Mouse (Mus musculus): Measurements from ENCODE around the gene Ephx3. TPM values are rescaled to one million over a fixed set of nuclear protein-coding genes. Genes with fewer than 3 reads are reported as not detected.

Ephx3 gene
- polyA plus RNA-seq, 1 experiment from 2014 or later = 0.09 TPM

- WGBS = 61% methylated on average over 7 of the region's 7 CpGs
- no peak overlapping the region for H3K27ac ChIP-seq (ENCODE audit: poor library complexity, severe bottlenecking)
Measured at GRCm38 (mm10) chr17:32173166-32173565, 16.2 kb downstream of the Ephx3 start.

DNA sequence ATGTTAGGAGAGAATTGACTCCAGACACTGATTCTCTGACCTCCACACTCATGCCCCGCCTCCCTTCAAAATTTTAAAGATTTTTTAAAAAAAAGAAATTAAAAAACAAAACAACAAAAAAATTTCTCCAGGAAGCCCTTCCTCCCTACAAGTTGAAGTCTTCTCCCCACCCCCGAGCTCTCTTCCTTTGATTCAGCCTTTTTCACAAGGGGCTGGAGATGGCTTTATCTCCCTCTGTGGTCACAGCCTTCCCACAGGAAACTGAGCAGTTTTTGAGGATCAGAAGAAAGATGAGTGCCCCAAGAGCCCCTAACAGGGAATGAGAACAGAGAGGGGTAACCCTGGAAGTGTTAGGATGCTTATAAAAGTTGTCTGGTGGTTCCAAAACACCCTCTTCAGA, 16.9 kb downstream of the Ephx3 start:
- Histone ChIP-seq H3K27me3 (replicated peaks) (no peaks in the 10 kb centered on the region), H3K9ac (no peak overlapping the region), H3K4me1 (replicated peaks) (peaks cover 16% of the 10 kb centered on the region), H3K27ac (ENCODE audit: poor library complexity, severe bottlenecking) (no peak overlapping the region), H3K36me3 (no peaks in the 10 kb centered on the region), H3K9me3 (replicated peaks) (no peaks in the 10 kb centered on the region), H3K4me3 (no peak overlapping the region), H3K4me2 (no peak overlapping the region)
- WGBS = 74% methylated on average over 2 of the region's 2 CpGs
- ATAC-seq (ENCODE audit: insufficient number of reproducible peaks, low FRiP score) = no peak

More at GRCm38 (mm10) chr17:32173166-32173565, 16.2 kb downstream of the Ephx3 start:
- Histone ChIP-seq H3K27me3 (replicated peaks) (no peaks in the 10 kb centered on the region), H3K4me3 (no peak overlapping the region), H3K36me3 (no peaks in the 10 kb centered on the region), H3K4me2 (no peak overlapping the region), H3K9me3 (replicated peaks) (no peaks in the 10 kb centered on the region), H3K9ac (no peak overlapping the region), H3K4me1 (replicated peaks) (peaks cover 16% of the 10 kb centered on the region)
- ATAC-seq (ENCODE audit: insufficient number of reproducible peaks, low FRiP score) = no peak

- WGBS = 67% methylated on average over 4 of the region's 4 CpGs
Measured at GRCm38 (mm10) chr17:32169518-32170225, 19.7 kb downstream of the Ephx3 start.

GRCm38 (mm10) chr17:32166687-32167086, 22.7 kb downstream of the Ephx3 start, which contains the start of gene Notch3:
Gene Notch3 (minus strand): TSS chr17:32166852.
- H3K4me1 ChIP-seq (replicated peaks) = peaks cover 42% of the 10 kb centered on the region

More at GRCm38 (mm10) chr17:32169518-32170225, 19.7 kb downstream of the Ephx3 start:
- no peak overlapping the region for H3K9ac ChIP-seq
- no peak overlapping the region for H3K4me3 ChIP-seq
- no peak for ATAC-seq (ENCODE audit: insufficient number of reproducible peaks, low FRiP score)
- H3K36me3 ChIP-seq = no peaks in the 10 kb centered on the region
- H3K4me1 ChIP-seq (replicated peaks) = peaks cover 30% of the 10 kb centered on the region
- no peak overlapping the region for H3K4me2 ChIP-seq
- H3K9me3 ChIP-seq (replicated peaks) = no peaks in the 10 kb centered on the region
- H3K27ac ChIP-seq (ENCODE audit: poor library complexity, severe bottlenecking) = no peak overlapping the region
- H3K27me3 ChIP-seq (replicated peaks) = no peaks in the 10 kb centered on the region

GRCm38 (mm10) chr17:32165803-32166595, 23.4 kb downstream of the Ephx3 start:
- H3K4me1 ChIP-seq (replicated peaks) = peaks cover 42% of the 10 kb centered on the region
- H3K9me3 ChIP-seq (replicated peaks) = no peaks in the 10 kb centered on the region
- H3K9ac ChIP-seq = peak overlapping the region; percentile 82
- H3K27ac ChIP-seq (ENCODE audit: poor library complexity, severe bottlenecking) = peak overlapping the region; percentile 80
- peak overlapping the region; percentile 75 for H3K4me3 ChIP-seq
- no peaks in the 10 kb centered on the region for H3K36me3 ChIP-seq
- under 1% methylated on average over 42 of the region's 43 CpGs for WGBS
- H3K4me2 ChIP-seq = peak overlapping the region; percentile 83
- ATAC-seq (ENCODE audit: insufficient number of reproducible peaks, low FRiP score) = peak; percentile 60
- peaks cover 10% of the 10 kb centered on the region for H3K27me3 ChIP-seq (replicated peaks)

More at GRCm38 (mm10) chr17:32166687-32167086, 22.7 kb downstream of the Ephx3 start, which contains the start of gene Notch3:
- H3K4me3 ChIP-seq = peak within 1 kb of the TSS; percentile 75
- H3K9me3 ChIP-seq (replicated peaks) = no peaks in the 10 kb centered on the region
- WGBS = under 1% methylated on average over 38 of the region's 39 CpGs
- peak within 1 kb of the TSS; percentile 82 for H3K9ac ChIP-seq
- H3K36me3 ChIP-seq = no peaks in the 10 kb centered on the region
- H3K27ac ChIP-seq (ENCODE audit: poor library complexity, severe bottlenecking) = peak within 1 kb of the TSS; percentile 80
- peaks cover 10% of the 10 kb centered on the region for H3K27me3 ChIP-seq (replicated peaks)
- peak; percentile 77 for ATAC-seq (ENCODE audit: insufficient number of reproducible peaks, low FRiP score)
- peak within 1 kb of the TSS; percentile 83 for H3K4me2 ChIP-seq

DNA sequence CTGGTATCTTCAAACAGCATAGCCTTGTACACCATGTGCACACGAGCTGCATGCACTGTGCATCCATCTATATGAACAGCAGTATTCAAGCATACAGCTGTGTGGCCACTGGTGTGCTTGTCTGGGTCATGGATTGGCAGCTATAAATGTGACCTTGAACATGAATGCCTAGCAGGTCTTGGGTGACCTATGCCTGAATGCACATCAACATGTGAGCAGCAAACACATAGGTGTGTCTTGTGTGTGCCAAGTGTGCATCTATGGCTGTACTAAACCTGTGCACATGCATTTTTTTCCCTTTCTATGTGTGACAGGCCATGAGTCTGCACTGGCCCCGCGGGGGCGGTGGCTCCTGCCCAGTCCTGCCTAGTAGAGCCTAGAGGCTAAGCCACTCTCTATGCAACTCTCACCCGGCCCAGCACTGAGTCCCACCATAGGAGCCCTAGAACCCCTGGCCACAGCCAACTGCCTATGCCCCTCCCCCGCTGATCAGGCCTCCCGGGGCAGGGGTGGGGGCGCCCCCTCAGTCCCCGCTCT, 24.0 kb downstream of the Ephx3 start:
- ATAC-seq (ENCODE audit: insufficient number of reproducible peaks, low FRiP score) = peak; percentile 65
- Histone ChIP-seq H3K9ac (peak overlapping the region; percentile 82), H3K27me3 (replicated peaks) (peaks cover 10% of the 10 kb centered on the region), H3K27ac (ENCODE audit: poor library complexity, severe bottlenecking) (peak overlapping the region; percentile 80), H3K4me3 (peak overlapping the region; percentile 75), H3K4me2 (peak overlapping the region; percentile 83), H3K4me1 (replicated peaks) (peaks cover 46% of the 10 kb centered on the region), H3K36me3 (no peaks in the 10 kb centered on the region), H3K9me3 (replicated peaks) (no peaks in the 10 kb centered on the region)
- WGBS = 5% methylated on average over 9 of the region's 9 CpGs

GRCm38 (mm10) chr17:32164780-32165179, 24.6 kb downstream of the Ephx3 start:
- H3K27me3 ChIP-seq (replicated peaks) = peaks cover 10% of the 10 kb centered on the region
- H3K4me2 ChIP-seq = no peak overlapping the region
- H3K36me3 ChIP-seq = no peaks in the 10 kb centered on the region
- H3K9me3 ChIP-seq (replicated peaks) = no peaks in the 10 kb centered on the region
- ATAC-seq (ENCODE audit: insufficient number of reproducible peaks, low FRiP score) = no peak
- H3K4me1 ChIP-seq (replicated peaks) = peaks cover 43% of the 10 kb centered on the region
- H3K4me3 ChIP-seq = no peak overlapping the region
- H3K9ac ChIP-seq = no peak overlapping the region
- H3K27ac ChIP-seq (ENCODE audit: poor library complexity, severe bottlenecking) = no peak overlapping the region

- H3K27ac ChIP-seq (ENCODE audit: poor library complexity, severe bottlenecking) = no peak overlapping the region
- H3K4me3 ChIP-seq = no peak overlapping the region
- H3K9ac ChIP-seq = no peak overlapping the region
- no peak for ATAC-seq (ENCODE audit: insufficient number of reproducible peaks, low FRiP score)
- no peaks in the 10 kb centered on the region for H3K9me3 ChIP-seq (replicated peaks)
- peaks cover 39% of the 10 kb centered on the region for H3K4me1 ChIP-seq (replicated peaks)
- no peaks in the 10 kb centered on the region for H3K36me3 ChIP-seq
- 60% methylated on average over 6 of the region's 6 CpGs for WGBS
- peaks cover 10% of the 10 kb centered on the region for H3K27me3 ChIP-seq (replicated peaks)
- no peak overlapping the region for H3K4me2 ChIP-seq
Measured at GRCm38 (mm10) chr17:32163910-32164650, 25.3 kb downstream of the Ephx3 start.

GRCm38 (mm10) chr17:32162112-32162850, 27.1 kb downstream of the Ephx3 start:
- Histone ChIP-seq H3K4me3 (peak overlapping the region; percentile 54), H3K27me3 (replicated peaks) (peaks cover 10% of the 10 kb centered on the region), H3K4me2 (peak overlapping the region; percentile 91), H3K9ac (peak overlapping the region; percentile 33), H3K4me1 (replicated peaks) (peaks cover 38% of the 10 kb centered on the region), H3K9me3 (replicated peaks) (no peaks in the 10 kb centered on the region), H3K36me3 (peaks cover 12% of the 10 kb centered on the region; the same call in 1 of the 2 replicates), H3K27ac (ENCODE audit: poor library complexity, severe bottlenecking) (no peak overlapping the region)
- 3% methylated on average over 58 of the region's 58 CpGs for WGBS
- 0 out of 2 replicates have a peak, but pooled peaks have one; percentile 7 for ATAC-seq (ENCODE audit: insufficient number of reproducible peaks, low FRiP score)

DNA sequence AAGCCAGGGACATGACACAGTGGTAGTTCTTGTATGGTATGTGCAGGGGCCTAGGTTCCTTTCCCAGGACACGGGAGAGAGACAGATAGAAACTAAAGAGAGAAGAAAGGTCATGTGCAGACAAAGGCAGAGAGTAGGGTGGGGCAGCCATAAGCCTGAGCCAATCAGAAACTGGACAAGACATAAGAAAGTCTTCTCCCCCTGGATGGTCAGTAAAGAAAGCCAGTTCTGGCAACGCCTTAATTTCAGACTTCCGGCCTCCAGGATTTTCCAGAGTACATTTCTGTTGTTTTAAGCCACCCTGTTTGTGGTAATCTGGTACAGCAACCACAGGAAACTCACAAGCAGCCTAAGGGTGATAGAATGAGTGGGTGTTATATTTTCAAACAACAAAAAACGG, 28.5 kb downstream of the Ephx3 start:
- no peak overlapping the region for H3K4me2 ChIP-seq
- 69% methylated on average over 4 of the region's 4 CpGs for WGBS
- ATAC-seq (ENCODE audit: insufficient number of reproducible peaks, low FRiP score) = no peak
- H3K9me3 ChIP-seq (replicated peaks) = no peaks in the 10 kb centered on the region
- peaks cover 33% of the 10 kb centered on the region for H3K4me1 ChIP-seq (replicated peaks)
- peaks cover 10% of the 10 kb centered on the region for H3K27me3 ChIP-seq (replicated peaks)
- H3K36me3 ChIP-seq = peaks cover 17% of the 10 kb centered on the region; the same call in 1 of the 2 replicates
- H3K4me3 ChIP-seq = no peak overlapping the region
- no peak overlapping the region for H3K9ac ChIP-seq
- no peak overlapping the region for H3K27ac ChIP-seq (ENCODE audit: poor library complexity, severe bottlenecking)

Data from heart, embryonic 12.5 days (tissue).